Mouse (Mus musculus) lung, postnatal 0 days (tissue): ENCODE measurements around the gene Iqgap2.

Experiments
- CTCF ChIP-seq: IDR thresholded peaks from 2 replicates; pipeline ENCODE4 v1.5.1; 2016; ENCODE audit warnings: antibody characterized with exemption, mild to moderate bottlenecking
- EP300 ChIP-seq: IDR thresholded peaks from 2 replicates; pipeline ENCODE4 v1.6.1; 2016; ENCODE audit warnings: antibody characterized with exemption, mild to moderate bottlenecking, control low read depth

DNA sequence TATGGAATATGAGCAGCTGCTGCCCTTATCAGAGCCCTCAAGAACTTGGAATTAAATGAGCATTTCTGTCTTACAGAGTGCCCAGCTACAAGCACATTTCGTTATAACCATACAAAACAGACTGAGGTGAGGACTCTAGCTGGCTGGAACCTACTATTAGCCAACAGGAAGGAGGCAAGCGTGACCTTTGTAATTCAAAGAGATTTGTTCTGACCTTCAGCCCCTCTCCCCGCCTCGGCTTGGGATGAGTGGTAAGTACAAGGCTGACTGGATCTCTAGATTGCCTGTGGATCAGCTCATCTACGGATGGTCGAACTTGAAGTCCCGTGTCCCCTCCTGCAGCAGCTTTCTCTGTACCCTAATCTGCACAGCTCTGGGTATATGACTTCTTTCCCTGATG lies 265.0 kb downstream of the Iqgap2 start:
- TF ChIP-seq CTCF (no peak), EP300 (no peak)
